Mouse (Mus musculus) kidney, adult 2 months (tissue): ENCODE measurements around the gene Btbd6. TPM values are rescaled to one million over a fixed set of nuclear protein-coding genes. Genes with fewer than 3 reads are reported as not detected.

Experiments used
- DNase-seq: peaks from one replicate; pipeline ENCODE4 v3.0.0; 2021
- H3K27ac ChIP-seq: fragments of 200-500 bp; 2 replicates; pipeline ENCODE4 v1.5.1; 2012; ENCODE audit warnings: low read depth, low read length, control low read depth, inconsistent platforms; ENCODE audit not compliant: insufficient read depth
- H3K27me3 ChIP-seq: fragments of 200-500 bp; replicated peaks from 2 replicates; pipeline ENCODE4 v1.6.1; 2012; ENCODE audit warnings: mild to moderate bottlenecking, moderate library complexity, low read length, inconsistent platforms; ENCODE audit not compliant: control insufficient read depth, insufficient read depth
- H3K36me3 ChIP-seq: fragments of 200-500 bp; 2 replicates; pipeline ENCODE4 v1.6.1; 2012; ENCODE audit warnings: mild to moderate bottlenecking, moderate library complexity, low read length, inconsistent platforms; ENCODE audit not compliant: control insufficient read depth, insufficient read depth
- H3K4me1 ChIP-seq: fragments of 200-500 bp; 2 replicates; pipeline ENCODE4 v1.6.1; 2011; ENCODE audit warnings: low read length; ENCODE audit not compliant: control insufficient read depth, insufficient read depth
- H3K4me3 ChIP-seq: fragments of 200-500 bp; 2 replicates; pipeline ENCODE4 v1.5.1; 2011; ENCODE audit warnings: mild to moderate bottlenecking, low read depth, low read length, control low read depth; ENCODE audit not compliant: insufficient read depth
- CTCF ChIP-seq: fragments of 200-500 bp; conservative IDR thresholded peaks from 2 replicates; pipeline ENCODE4 v1.5.1; 2011; ENCODE audit warnings: low read depth, mild to moderate bottlenecking, control low read depth, low read length, moderate library complexity, mixed read lengths; ENCODE audit not compliant: insufficient read depth, insufficient read length
- POLR2A ChIP-seq: fragments of 200-500 bp; IDR thresholded peaks from one replicate; pipeline ENCODE4 v1.6.1; 2011; ENCODE audit warnings: low read depth, low read length, control low read depth
- WGBS: fragments of 180-500 bp; shearing (Covaris S2); methylation state at CpG from one replicate; pipeline ENCODE4 v1.1.7; 2018; 5-methylcytosine and 5-hydroxymethylcytosine counted together
- polyA plus RNA-seq: library from polyadenylated mRNA; depleted of rRNA; stranded (reverse); fragments of >200 nt; gene quantifications from 2 replicates; pipeline ENCODE4 v1.2.3, GENCODE M21; 2012; rRNA removed

Btbd6 gene
- polyA plus RNA-seq = 31.8 and 45.2 TPM in 2 replicates

DNA sequence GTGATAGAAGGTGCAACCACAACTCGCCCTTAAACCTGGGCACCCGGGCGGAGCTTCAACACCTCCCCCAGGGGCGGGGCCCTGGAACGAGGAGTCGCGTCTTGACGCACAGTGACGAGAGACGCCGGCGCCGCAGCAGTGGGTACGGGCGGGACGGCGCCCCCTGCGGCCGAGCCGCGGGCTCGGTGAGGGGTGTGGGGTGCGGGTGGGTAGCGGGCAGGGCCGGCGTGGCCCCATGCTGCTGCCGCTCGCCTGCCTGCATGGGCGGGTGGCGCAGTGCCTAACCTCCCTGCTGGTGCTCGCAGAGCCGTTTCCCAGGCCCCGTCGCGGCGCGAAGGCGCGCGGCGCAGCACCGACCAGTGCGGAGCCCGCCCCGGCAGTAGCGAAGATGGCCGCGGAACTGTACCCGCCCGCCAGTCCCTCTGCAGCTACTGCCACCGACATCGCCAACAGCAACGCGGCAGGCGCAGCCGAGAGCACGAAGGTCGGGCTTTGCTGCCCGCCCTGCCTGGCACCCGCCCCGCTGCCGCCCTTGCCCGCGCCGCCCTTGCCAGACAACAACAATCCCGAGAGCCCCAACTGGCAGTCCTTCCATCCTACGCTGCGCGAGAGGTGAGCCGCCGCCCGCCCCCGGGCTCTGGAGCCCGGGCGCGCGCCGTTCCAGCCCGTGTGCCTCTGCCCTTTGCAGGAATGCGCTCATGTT lies at the start of gene Btbd6:
TSS of gene Btbd6 (plus strand) at position 112 of the 703 bp plus-strand sequence.
- Histone ChIP-seq H3K4me3 (peak within 1 kb of the TSS; percentile 94), H3K4me1 (peaks cover 7% of the 10 kb centered on the region; the same call in 1 of the 2 replicates), H3K27ac (peak within 1 kb of the TSS; percentile 95), H3K27me3 (no peaks in the 10 kb centered on the region), H3K36me3 (peaks cover 1% of the 10 kb centered on the region)
- WGBS = under 1% methylated on average over 80 of the region's 80 CpGs
- peak; percentile 95 for DNase-seq
- TF ChIP-seq POLR2A = peak; percentile 12
- peak; percentile 42 for TF ChIP-seq CTCF

GRCm38 (mm10) chr12:112927265-112927664 lies 49.0 kb upstream of the Btbd6 start:
- WGBS = 49% methylated on average over 14 of the region's 14 CpGs
- no peaks in the 10 kb centered on the region for H3K36me3 ChIP-seq
- no peaks in the 10 kb centered on the region for H3K4me1 ChIP-seq
- peaks cover 2% of the 10 kb centered on the region; the same call in 1 of the 2 replicates for H3K27me3 ChIP-seq
- H3K27ac ChIP-seq = no peak overlapping the region
- TF ChIP-seq CTCF (no peak), POLR2A (no peak)
- DNase-seq = no peak
- no peak overlapping the region for H3K4me3 ChIP-seq

DNA sequence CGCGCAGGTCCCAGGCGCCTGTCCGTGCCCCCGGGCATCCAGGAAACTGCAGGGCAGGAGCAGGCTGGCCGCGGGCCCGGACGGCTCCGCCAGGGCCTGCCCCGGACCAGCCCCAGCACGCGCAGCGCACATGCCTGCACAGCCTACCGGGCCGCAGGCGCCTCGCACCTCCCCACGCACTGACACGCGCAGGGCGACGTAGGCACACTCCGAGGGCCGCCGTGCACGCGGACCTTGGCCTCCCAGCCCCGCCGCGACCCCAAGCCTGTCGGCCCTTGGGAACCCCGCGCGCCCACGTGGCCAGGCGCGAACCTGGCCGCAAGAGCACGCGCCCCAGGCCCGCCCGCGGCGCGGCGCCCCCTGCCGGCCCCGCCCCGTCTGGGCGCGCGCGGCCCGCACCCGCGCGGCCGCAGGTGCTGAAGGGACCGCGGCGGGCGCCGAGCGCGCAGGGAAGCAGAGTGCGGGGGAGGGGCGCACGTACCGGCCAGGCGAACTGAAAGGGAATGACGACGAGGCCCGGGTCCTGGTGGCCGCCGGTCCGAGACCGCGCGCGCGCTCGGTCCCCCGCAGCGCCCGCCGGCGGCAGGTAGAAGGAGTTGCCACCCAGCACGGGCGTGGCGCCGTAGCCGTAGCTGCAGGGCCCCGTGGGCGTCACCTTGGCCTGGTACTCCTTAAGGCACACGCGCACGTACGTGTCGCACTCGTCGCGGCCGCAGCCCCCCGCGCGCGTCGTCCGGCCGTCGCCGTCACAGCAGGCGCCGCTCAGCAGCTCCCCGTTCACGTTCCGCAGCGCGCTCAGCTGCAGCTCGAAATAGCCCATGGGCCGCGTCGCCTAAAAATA lies 47.7 kb upstream of the Btbd6 start:
- Histone ChIP-seq H3K4me1 (no peaks in the 10 kb centered on the region), H3K36me3 (no peaks in the 10 kb centered on the region), H3K4me3 (peak overlapping the region; percentile 58), H3K27ac (no peak overlapping the region), H3K27me3 (peaks cover 2% of the 10 kb centered on the region; the same call in 1 of the 2 replicates)
- WGBS = 2% methylated on average over 124 of the region's 124 CpGs
- TF ChIP-seq CTCF (no peak), POLR2A (no peak)
- no peak for DNase-seq

DNA sequence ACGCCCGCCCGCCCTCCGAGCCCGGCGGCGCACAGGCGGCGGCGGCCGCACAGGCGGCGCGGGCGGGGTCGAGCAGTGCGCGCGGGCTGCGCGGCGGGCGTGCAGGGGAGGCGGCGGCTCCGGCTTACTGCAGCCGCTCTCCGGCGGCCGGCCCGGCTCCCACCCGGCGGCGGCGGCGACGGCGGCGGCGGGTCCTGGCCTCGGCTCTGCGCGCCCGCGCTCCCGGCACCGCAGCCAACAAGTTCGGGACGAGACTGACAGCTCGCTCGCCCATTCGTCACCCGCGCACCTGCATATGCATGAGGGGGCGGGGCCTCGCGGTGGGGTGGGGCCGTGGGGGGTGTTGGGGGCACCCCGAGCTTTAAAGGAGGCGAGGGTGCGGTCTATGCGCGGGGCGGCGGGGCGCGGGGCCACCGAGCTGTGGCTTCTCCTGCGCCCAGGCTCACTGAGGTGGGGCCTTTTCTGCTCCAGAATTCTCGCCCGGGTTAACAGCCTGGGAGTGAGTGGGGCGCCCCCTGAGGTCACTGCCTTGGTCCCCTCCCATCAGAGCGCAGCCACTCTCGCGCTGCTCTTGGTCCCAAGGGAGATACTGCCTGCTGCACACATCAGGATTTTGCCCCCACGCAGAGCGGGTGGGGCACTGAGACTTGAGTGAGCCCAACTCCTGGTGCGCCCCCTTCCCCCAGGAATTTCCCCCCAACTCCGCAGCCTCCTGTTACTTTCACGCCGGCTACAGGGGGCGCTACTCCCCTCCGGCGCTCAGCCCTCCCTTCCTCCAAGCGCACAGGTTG lies 46.5 kb upstream of the Btbd6 start, which contains the start of gene Jag2:
TSS of gene Jag2 (minus strand) at position 215 of the 791 bp plus-strand sequence.
- Histone ChIP-seq H3K36me3 (no peaks in the 10 kb centered on the region), H3K27me3 (peaks cover 2% of the 10 kb centered on the region; the same call in 1 of the 2 replicates), H3K27ac (no peak within 1 kb of the TSS), H3K4me1 (no peaks in the 10 kb centered on the region), H3K4me3 (peak within 1 kb of the TSS; percentile 58)
- DNase-seq = peak; percentile 53
- no peak for TF ChIP-seq CTCF
- no peak for TF ChIP-seq POLR2A
- 18% methylated on average over 85 of the region's 85 CpGs for WGBS

DNA sequence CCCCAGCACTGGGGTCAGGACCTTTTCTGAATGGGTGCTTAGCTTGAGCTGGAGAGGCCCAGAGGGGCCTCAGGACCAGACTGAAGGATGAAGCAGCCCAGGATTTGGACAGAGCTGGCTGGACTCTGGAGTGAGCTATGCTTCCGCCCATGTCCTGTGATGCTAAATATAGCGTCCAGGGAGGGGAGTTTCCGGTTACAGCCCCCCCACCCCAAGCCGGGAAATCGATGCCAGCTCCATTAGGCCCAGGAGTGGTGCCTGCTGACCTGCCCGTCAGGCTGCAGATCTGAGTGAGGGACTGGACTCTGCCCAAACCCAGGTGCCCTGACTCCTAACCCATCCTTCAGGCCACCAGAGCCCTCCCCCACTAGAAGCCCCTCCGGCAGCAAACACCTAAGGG lies 43.6 kb upstream of the Btbd6 start:
- no peak for DNase-seq
- no peak overlapping the region for H3K27ac ChIP-seq
- no peak for TF ChIP-seq POLR2A
- TF ChIP-seq CTCF = no peak
- no peak overlapping the region for H3K4me3 ChIP-seq
- no peaks in the 10 kb centered on the region for H3K36me3 ChIP-seq
- H3K4me1 ChIP-seq = no peaks in the 10 kb centered on the region
- 16% methylated on average over 7 of the region's 7 CpGs for WGBS
- H3K27me3 ChIP-seq = peaks cover 2% of the 10 kb centered on the region; the same call in 1 of the 2 replicates

- TF ChIP-seq CTCF (no peak), POLR2A (no peak)
- Histone ChIP-seq H3K36me3 (no peaks in the 10 kb centered on the region), H3K4me1 (peaks cover 12% of the 10 kb centered on the region; the same call in 1 of the 2 replicates), H3K27ac (no peak overlapping the region), H3K27me3 (no peaks in the 10 kb centered on the region), H3K4me3 (no peak overlapping the region)
- DNase-seq = no peak
- 65% methylated on average over 9 of the region's 9 CpGs for WGBS
These were observed 38.4 kb upstream of the Btbd6 start for GRCm38 (mm10) chr12:112937906-112938305.
